Mouse (Mus musculus) kidney, embryonic 14.5 days (tissue): ENCODE results near the gene Hoxa4. TPM values are rescaled to one million over a fixed set of nuclear protein-coding genes. Genes with fewer than 3 reads are reported as not detected.

Experiments used
- ATAC-seq: fragments of 200-750 bp; cut with Nextera tagmentation; 2 replicates; pipeline ENCODE4 v1.8.0; 2017; ENCODE audit warnings: moderate number of reproducible peaks, mild to moderate bottlenecking, moderate TSS enrichment, moderate library complexity; ENCODE audit not compliant: low FRiP score, low TSS enrichment
- H3K27ac ChIP-seq: fragments of 300-500 bp; sonication (generic); 2 replicates; pipeline ENCODE4 v1.5.1; 2014; ENCODE audit warnings: low read depth, mild to moderate bottlenecking, low read length, moderate library complexity, mixed read lengths
- H3K27me3 ChIP-seq: fragments of 300-500 bp; sonication (generic); 2 replicates; pipeline ENCODE4 v1.6.1; 2014; ENCODE audit warnings: mild to moderate bottlenecking, low read length; ENCODE audit not compliant: control insufficient read depth, insufficient read depth
- H3K36me3 ChIP-seq: fragments of 300-500 bp; sonication (generic); 2 replicates; pipeline ENCODE4 v1.6.1; 2014; ENCODE audit warnings: low read length, mixed read lengths; ENCODE audit not compliant: control insufficient read depth, insufficient read depth
- H3K4me1 ChIP-seq: fragments of 300-500 bp; sonication (generic); 2 replicates; pipeline ENCODE4 v1.6.1; 2014; ENCODE audit warnings: low read length, mixed read lengths; ENCODE audit not compliant: control insufficient read depth, insufficient read depth
- H3K4me2 ChIP-seq: fragments of 300-500 bp; sonication (generic); replicated peaks from 2 replicates; pipeline ENCODE4 v1.6.1; 2014; ENCODE audit warnings: low read depth, mild to moderate bottlenecking, low read length
- H3K4me3 ChIP-seq: fragments of 300-500 bp; sonication (generic); 2 replicates; pipeline ENCODE4 v1.5.1; 2014; ENCODE audit warnings: mild to moderate bottlenecking, low read length
- H3K9ac ChIP-seq: fragments of 300-500 bp; sonication (generic); 2 replicates; pipeline ENCODE4 v1.6.1; 2014; ENCODE audit warnings: low read depth, mild to moderate bottlenecking, low read length, moderate library complexity
- H3K9me3 ChIP-seq: fragments of 300-500 bp; sonication (generic); 2 replicates; pipeline ENCODE4 v1.6.1; 2016; ENCODE audit warnings: low read length; ENCODE audit not compliant: control insufficient read depth
- WGBS: fragments of 180-500 bp; shearing (Covaris S2); extraction: QIAGEN DNeasy Blood & Tissue Kit; methylation state at CpG from one replicate; pipeline ENCODE4 v1.1.7; 2014; 5-methylcytosine and 5-hydroxymethylcytosine counted together
- microRNA counts: library from miRNA; unstranded; fragments of <30 nt; microRNA quantifications from one replicate; lab custom pipeline; 2017
- microRNA-seq: library from miRNA; unstranded; fragments of <30 nt; microRNA quantifications from one replicate; pipeline ENCODE4, GENCODE M21; 2016
- polyA plus RNA-seq: library from polyadenylated mRNA; unstranded; fragments of >200 nt; fragmentation: Nextera tagmentation; extraction: Ambion mirVana; gene quantifications from 2 replicates; pipeline ENCODE4 v1.2.1, GENCODE M21; 2014

The Hoxa4 gene
- polyA plus RNA-seq, 1 experiment from 2014 or later, result 3.1 TPM

GRCm38 (mm10) chr6:52153270-52153669, 38.3 kb downstream of the Hoxa4 start:
- Histone ChIP-seq H3K9me3 (no peaks in the 10 kb centered on the region), H3K36me3 (no peaks in the 10 kb centered on the region), H3K27ac (no peak overlapping the region), H3K4me1 (peaks cover 3% of the 10 kb centered on the region; the same call in 1 of the 2 replicates), H3K9ac (no peak overlapping the region), H3K4me2 (no peak overlapping the region), H3K4me3 (no peak overlapping the region), H3K27me3 (peaks cover 56% of the 10 kb centered on the region)
- no peak for ATAC-seq
- WGBS, result 11% methylated on average over 6 of the region's 6 CpGs

GRCm38 (mm10) chr6:52152226-52153193, 39.0 kb downstream of the Hoxa4 start:
- H3K4me2 ChIP-seq, result no peak overlapping the region
- no peak overlapping the region for H3K27ac ChIP-seq
- no peak overlapping the region for H3K9ac ChIP-seq
- peaks cover 3% of the 10 kb centered on the region; the same call in 1 of the 2 replicates for H3K4me1 ChIP-seq
- ATAC-seq, result no peak
- peaks cover 53% of the 10 kb centered on the region for H3K27me3 ChIP-seq
- no peak overlapping the region for H3K4me3 ChIP-seq
- WGBS, result 32% methylated on average over 16 of the region's 16 CpGs
- no peaks in the 10 kb centered on the region for H3K36me3 ChIP-seq
- no peaks in the 10 kb centered on the region for H3K9me3 ChIP-seq

- Histone ChIP-seq H3K9ac (no peak overlapping the region), H3K9me3 (no peaks in the 10 kb centered on the region), H3K4me1 (peaks cover 3% of the 10 kb centered on the region; the same call in 1 of the 2 replicates), H3K27me3 (peaks cover 48% of the 10 kb centered on the region), H3K4me3 (no peak overlapping the region), H3K27ac (no peak overlapping the region), H3K36me3 (no peaks in the 10 kb centered on the region), H3K4me2 (no peak overlapping the region)
- WGBS, result 59% methylated on average over 4 of the region's 4 CpGs
- ATAC-seq, result no peak
These were observed 40.0 kb downstream of the Hoxa4 start for GRCm38 (mm10) chr6:52151571-52151970.

GRCm38 (mm10) chr6:52150401-52150966, 41.1 kb downstream of the Hoxa4 start:
- Histone ChIP-seq H3K4me2 (peak overlapping the region; percentile 25; the same call in 1 of the 2 replicates), H3K36me3 (no peaks in the 10 kb centered on the region), H3K27me3 (peaks cover 37% of the 10 kb centered on the region), H3K4me1 (peaks cover 3% of the 10 kb centered on the region; the same call in 1 of the 2 replicates), H3K27ac (no peak overlapping the region), H3K9me3 (no peaks in the 10 kb centered on the region), H3K4me3 (no peak overlapping the region; the same call in 1 of the 2 replicates), H3K9ac (no peak overlapping the region)
- peak; percentile 62; the same call in 1 of the 2 replicates for ATAC-seq
- WGBS, result 7% methylated on average over 16 of the region's 16 CpGs

MicroRNAs encoded within 50 kb of the gene (microRNA counts, 519-probe panel; counts per million panel counts)
- 8,440 counts per million, percentile 88 among the panel's probes with 10 or more counts for microRNA mmu-miR-196b (lab: Ali Mortazavi, UCI)

Small RNA genes lying within 50 kb of the gene (microRNA-seq; reads per million reads assigned to microRNA genes)
- 26,913 reads per million, percentile 97 among the genes with 10 or more reads in this experiment for gene Mir196b

Other genes starting within 250 kb of the Hoxa4 start
- 29.2 and 33.8 TPM in 2 replicates for gene Skap2, start 179.2 kb downstream of the Hoxa4 start, polyA plus RNA-seq
- 0.64 and 1.0 TPM in 2 replicates for gene Hoxa1, start 33.4 kb downstream of the Hoxa4 start, polyA plus RNA-seq
- 4.7 and 5.5 TPM in 2 replicates for gene Hoxa2, start 26.9 kb downstream of the Hoxa4 start, polyA plus RNA-seq
- gene 5730596B20Rik, start 14.3 kb downstream of the Hoxa4 start, polyA plus RNA-seq, result 2.7 and 2.9 TPM in 2 replicates
- gene Hoxa5, start 12.8 kb upstream of the Hoxa4 start, polyA plus RNA-seq, result 15.7 and 16.6 TPM in 2 replicates
- gene Hoxa6, start 17.0 kb upstream of the Hoxa4 start, polyA plus RNA-seq, result 4.4 TPM in 2 replicates
- 9.7 and 13.6 TPM in 2 replicates for gene Hoxa3, start 21.6 kb upstream of the Hoxa4 start, polyA plus RNA-seq
- not detected in 2 replicates for gene Gm28308, start 21.6 kb upstream of the Hoxa4 start, polyA plus RNA-seq
- gene Hoxa7, start 30.1 kb upstream of the Hoxa4 start, polyA plus RNA-seq, result 19.1 and 19.6 TPM in 2 replicates
- gene Hoxa9, start 39.3 kb upstream of the Hoxa4 start, polyA plus RNA-seq, result 58.1 and 67.8 TPM in 2 replicates
- gene Hoxa10, start 49.1 kb upstream of the Hoxa4 start, polyA plus RNA-seq, result 177 and 186 TPM in 2 replicates
- gene Hoxa11, start 54.1 kb upstream of the Hoxa4 start, polyA plus RNA-seq, result 27.6 and 35.6 TPM in 2 replicates
- gene Hoxa13, start 69.1 kb upstream of the Hoxa4 start, polyA plus RNA-seq, result not detected in 2 replicates
- not detected in 2 replicates for gene Evx1, start 121.7 kb upstream of the Hoxa4 start, polyA plus RNA-seq